Mouse (Mus musculus) forebrain, postnatal 0 days (tissue): Measurements from ENCODE around the gene Pou2f1. TPM values are rescaled to one million over a fixed set of nuclear protein-coding genes. Genes with fewer than 3 reads are reported as not detected.

Experiments used
- ATAC-seq: fragments of 200-750 bp; cut with Nextera tagmentation; 2 replicates; pipeline ENCODE4 v1.8.0; 2017; ENCODE audit warnings: mild to moderate bottlenecking, moderate library complexity
- DNase-seq: peaks from one replicate; pipeline ENCODE4 v3.0.0-alpha.2; 2015
- H3K27ac ChIP-seq: fragments of 300-500 bp; sonication (generic); 2 replicates; pipeline ENCODE4 v1.5.1; 2014; ENCODE audit warnings: low read depth, mild to moderate bottlenecking, antibody characterized with exemption, low read length, moderate library complexity, mixed read lengths
- H3K27me3 ChIP-seq: fragments of 300-500 bp; sonication (generic); 2 replicates; pipeline ENCODE4 v1.6.1; 2014; ENCODE audit warnings: mild to moderate bottlenecking, low read length, mixed read lengths; ENCODE audit not compliant: insufficient read depth
- H3K36me3 ChIP-seq: fragments of 300-500 bp; sonication (generic); 2 replicates; pipeline ENCODE4 v1.6.1; 2014; ENCODE audit warnings: mild to moderate bottlenecking, moderate library complexity; ENCODE audit not compliant: insufficient read depth
- H3K4me1 ChIP-seq: fragments of 300-500 bp; sonication (generic); 2 replicates; pipeline ENCODE4 v1.6.1; 2014; ENCODE audit warnings: antibody characterized with exemption; ENCODE audit not compliant: insufficient read depth
- H3K4me2 ChIP-seq: fragments of 300-500 bp; sonication (generic); 2 replicates; pipeline ENCODE4 v1.6.1; 2014; ENCODE audit warnings: low read depth, mild to moderate bottlenecking, moderate library complexity
- H3K4me3 ChIP-seq: fragments of 300-500 bp; sonication (generic); 2 replicates; pipeline ENCODE4 v1.5.1; 2014; ENCODE audit warnings: low read depth, low read length, mixed read lengths
- H3K9ac ChIP-seq: fragments of 300-500 bp; sonication (generic); 2 replicates; pipeline ENCODE4 v1.6.1; 2014; ENCODE audit warnings: mild to moderate bottlenecking
- H3K9me3 ChIP-seq: fragments of 300-500 bp; sonication (generic); 2 replicates; pipeline ENCODE4 v1.6.1; 2016; ENCODE audit warnings: low read length
- CTCF ChIP-seq: sonication (generic); IDR thresholded peaks from 2 replicates; pipeline ENCODE4 v1.5.1; 2016; ENCODE audit warnings: antibody characterized with exemption, control low read depth, low read depth
- WGBS: fragments of 180-500 bp; shearing (Covaris S2); extraction: QIAGEN DNeasy Blood & Tissue Kit; methylation state at CpG from one replicate; pipeline ENCODE4 v1.1.7; 2014; 5-methylcytosine and 5-hydroxymethylcytosine counted together
- polyA plus RNA-seq: library from polyadenylated mRNA; unstranded; fragments of >200 nt; fragmentation: Nextera tagmentation; extraction: Ambion mirVana; gene quantifications from 2 replicates; pipeline ENCODE4 v1.2.1, GENCODE M21; 2015
- total RNA-seq: library from RNA; depleted of rRNA; stranded (reverse); fragments of >200 nt; gene quantifications from 2 replicates; pipeline ENCODE4 v1.2.3, GENCODE M21; 2014

Gene Pou2f1
- total and polyA plus RNA-seq, 2 experiments from 2014 or later = 16.7 to 22.2 TPM

- no peak for ATAC-seq
- Histone ChIP-seq H3K9me3 (no peaks in the 10 kb centered on the region), H3K4me2 (no peak overlapping the region), H3K27me3 (no peaks in the 10 kb centered on the region), H3K4me3 (no peak overlapping the region), H3K36me3 (peaks cover 25% of the 10 kb centered on the region), H3K27ac (no peak overlapping the region), H3K4me1 (peaks cover 5% of the 10 kb centered on the region; the same call in 1 of the 2 replicates), H3K9ac (no peak overlapping the region)
- no peak for DNase-seq
- TF ChIP-seq CTCF = no peak
- WGBS = 77% methylated on average over 3 of the region's 3 CpGs
These were observed 93.0 kb downstream of the Pou2f1 start for GRCm38 (mm10) chr1:165909471-165909870.

- ATAC-seq (no peak), DNase-seq (no peak)
- Histone ChIP-seq H3K36me3 (peaks cover 28% of the 10 kb centered on the region), H3K4me3 (no peak overlapping the region), H3K4me1 (no peaks in the 10 kb centered on the region), H3K27ac (no peak overlapping the region), H3K4me2 (no peak overlapping the region), H3K9ac (no peak overlapping the region), H3K9me3 (no peaks in the 10 kb centered on the region), H3K27me3 (no peaks in the 10 kb centered on the region)
- TF ChIP-seq CTCF = no peak
- WGBS = 66% methylated on average over 3 of the region's 3 CpGs
These were observed 93.7 kb downstream of the Pou2f1 start for GRCm38 (mm10) chr1:165908806-165909205.

GRCm38 (mm10) chr1:165908153-165908552, 94.3 kb downstream of the Pou2f1 start:
- no peak for DNase-seq
- no peak for ATAC-seq
- H3K9ac ChIP-seq = no peak overlapping the region
- no peaks in the 10 kb centered on the region for H3K9me3 ChIP-seq
- H3K27me3 ChIP-seq = no peaks in the 10 kb centered on the region
- H3K4me3 ChIP-seq = no peak overlapping the region
- WGBS = 96% methylated on average over 2 of the region's 2 CpGs
- H3K4me2 ChIP-seq = no peak overlapping the region
- peaks cover 28% of the 10 kb centered on the region for H3K36me3 ChIP-seq
- H3K4me1 ChIP-seq = no peaks in the 10 kb centered on the region
- no peak for TF ChIP-seq CTCF
- H3K27ac ChIP-seq = no peak overlapping the region

GRCm38 (mm10) chr1:165903596-165903995, 98.9 kb downstream of the Pou2f1 start:
- DNase-seq (no peak), ATAC-seq (no peak)
- H3K9me3 ChIP-seq = no peaks in the 10 kb centered on the region
- H3K4me2 ChIP-seq = no peak overlapping the region
- H3K9ac ChIP-seq = no peak overlapping the region
- H3K4me1 ChIP-seq = no peaks in the 10 kb centered on the region
- no peak for TF ChIP-seq CTCF
- 43% methylated on average over 1 of the region's 1 CpGs for WGBS
- no peaks in the 10 kb centered on the region for H3K27me3 ChIP-seq
- H3K36me3 ChIP-seq = peaks cover 32% of the 10 kb centered on the region
- no peak overlapping the region for H3K27ac ChIP-seq
- H3K4me3 ChIP-seq = no peak overlapping the region

GRCm38 (mm10) chr1:165891686-165892085, 110.8 kb downstream of the Pou2f1 start:
- no peak for DNase-seq
- no peaks in the 10 kb centered on the region for H3K27me3 ChIP-seq
- H3K9me3 ChIP-seq = no peaks in the 10 kb centered on the region
- TF ChIP-seq CTCF = peak; percentile 37
- WGBS = 87% methylated on average over 2 of the region's 2 CpGs
- H3K36me3 ChIP-seq = peaks cover 45% of the 10 kb centered on the region
- H3K27ac ChIP-seq = no peak overlapping the region
- no peak overlapping the region for H3K9ac ChIP-seq
- H3K4me2 ChIP-seq = no peak overlapping the region
- H3K4me1 ChIP-seq = no peaks in the 10 kb centered on the region
- H3K4me3 ChIP-seq = no peak overlapping the region
- no peak for ATAC-seq

- DNase-seq = no peak
- no peak for ATAC-seq
- H3K9me3 ChIP-seq = no peaks in the 10 kb centered on the region
- no peak overlapping the region for H3K9ac ChIP-seq
- H3K4me2 ChIP-seq = no peak overlapping the region
- 64% methylated on average over 8 of the region's 8 CpGs for WGBS
- no peak overlapping the region for H3K27ac ChIP-seq
- no peaks in the 10 kb centered on the region for H3K4me1 ChIP-seq
- TF ChIP-seq CTCF = no peak
- H3K4me3 ChIP-seq = no peak overlapping the region
- H3K27me3 ChIP-seq = no peaks in the 10 kb centered on the region
- H3K36me3 ChIP-seq = peaks cover 29% of the 10 kb centered on the region
These were observed 120.2 kb downstream of the Pou2f1 start for GRCm38 (mm10) chr1:165882146-165882900.

- ATAC-seq (no peak), DNase-seq (no peak)
- H3K9ac ChIP-seq = no peak overlapping the region
- H3K36me3 ChIP-seq = peaks cover 45% of the 10 kb centered on the region
- no peak overlapping the region for H3K4me2 ChIP-seq
- no peak overlapping the region for H3K4me3 ChIP-seq
- H3K27ac ChIP-seq = no peak overlapping the region
- no peaks in the 10 kb centered on the region for H3K27me3 ChIP-seq
- no peak for TF ChIP-seq CTCF
- H3K4me1 ChIP-seq = no peaks in the 10 kb centered on the region
- WGBS = 100% methylated on average over 2 of the region's 2 CpGs
- H3K9me3 ChIP-seq = no peaks in the 10 kb centered on the region
These were observed 123.7 kb downstream of the Pou2f1 start for GRCm38 (mm10) chr1:165878751-165879150.
